In genomic region chr6:80839784-80840183, GRCm38 (mm10) we compare ENCODE assay signal across 17 mouse cellular contexts.
"Had no signal": no experiment of that assay in that cellular context is flagged by ENCODE, and none has a peak within 500 bp of the region (broad histone marks: within the 10 kb centered on the region; RNA-seq: fewer than 3 reads in every experiment).

No protein-coding gene starts in this region.

- DNase-seq: liver; liver, embryonic 13.5 days; liver, postnatal 0 days; right cerebral cortex, postnatal 14 days; thymus, adult 2 months; thymus, postnatal 25 days; thymus, postnatal 4 days had no signal

- H3K4me2 ChIP-seq: liver, embryonic 11.5 days; liver, embryonic 13.5 days; liver, embryonic 15.5 days; midbrain, embryonic 11.5 days; midbrain, embryonic 13.5 days; midbrain, embryonic 15.5 days; neural tube, embryonic 12.5 days; stomach, embryonic 15.5 days had no signal

- H3K9ac ChIP-seq: liver, embryonic 13.5 days; liver, embryonic 15.5 days; liver, postnatal 0 days; midbrain, embryonic 13.5 days; midbrain, embryonic 15.5 days; neural tube, embryonic 12.5 days; stomach, embryonic 15.5 days had no signal

- H3K27ac ChIP-seq: liver, embryonic 13.5 days; liver, embryonic 15.5 days; macrophage; midbrain, embryonic 13.5 days; midbrain, embryonic 15.5 days; neural tube, embryonic 12.5 days; stomach, embryonic 15.5 days; stomach, postnatal 0 days had no signal

- H3K4me3 ChIP-seq: liver, embryonic 13.5 days; liver, embryonic 15.5 days; megakaryocyte, embryonic 14.5 days; midbrain, embryonic 13.5 days; midbrain, embryonic 15.5 days; neural tube, embryonic 12.5 days; stomach, embryonic 15.5 days had no signal

- H3K9me3 ChIP-seq: liver, embryonic 13.5 days; liver, embryonic 15.5 days; midbrain, embryonic 13.5 days; midbrain, embryonic 15.5 days; neural tube, embryonic 12.5 days; stomach, embryonic 15.5 days had no signal

- H3K27me3 ChIP-seq: liver, embryonic 13.5 days; liver, embryonic 15.5 days; megakaryocyte, embryonic 14.5 days; midbrain, embryonic 13.5 days; midbrain, embryonic 15.5 days; neural tube, embryonic 12.5 days; stomach, embryonic 15.5 days had no signal

- H3K36me3 ChIP-seq: liver, embryonic 13.5 days; liver, embryonic 15.5 days; midbrain, embryonic 13.5 days; midbrain, embryonic 15.5 days; neural tube, embryonic 12.5 days; stomach, embryonic 15.5 days had no signal

- ATAC-seq: liver, postnatal 0 days; midbrain, embryonic 13.5 days; midbrain, embryonic 15.5 days had no signal

- H3K4me1 ChIP-seq: liver, embryonic 13.5 days; liver, embryonic 15.5 days; megakaryocyte, embryonic 14.5 days; midbrain, embryonic 13.5 days; midbrain, embryonic 15.5 days; neural tube, embryonic 12.5 days; stomach, embryonic 15.5 days had no signal
